Mouse (Mus musculus) neural tube, embryonic 15.5 days (tissue): ENCODE data around the gene Mrps27. TPM values are rescaled to one million over a fixed set of nuclear protein-coding genes. Genes with fewer than 3 reads are reported as not detected.

ENCODE experiments used
- ATAC-seq: fragments of 200-750 bp; cut with Nextera tagmentation; 2 replicates; pipeline ENCODE4 v1.8.0; 2017; ENCODE audit warnings: mild to moderate bottlenecking, moderate TSS enrichment, moderate library complexity; ENCODE audit not compliant: low FRiP score
- H3K27ac ChIP-seq: fragments of 300-500 bp; sonication (generic); replicated peaks from 2 replicates; pipeline ENCODE4 v1.5.1; 2015; ENCODE audit warnings: mild to moderate bottlenecking, inconsistent platforms
- H3K27me3 ChIP-seq: fragments of 300-500 bp; sonication (generic); replicated peaks from 2 replicates; pipeline ENCODE4 v1.6.1; 2015; ENCODE audit warnings: inconsistent platforms
- H3K36me3 ChIP-seq: fragments of 300-500 bp; sonication (generic); 2 replicates; pipeline ENCODE4 v1.6.1; 2015; ENCODE audit warnings: inconsistent platforms
- H3K4me1 ChIP-seq: fragments of 300-500 bp; sonication (generic); 2 replicates; pipeline ENCODE4 v1.6.1; 2015; ENCODE audit warnings: inconsistent platforms
- H3K4me2 ChIP-seq: fragments of 300-500 bp; sonication (generic); 2 replicates; pipeline ENCODE4 v1.6.1; 2015; ENCODE audit warnings: inconsistent platforms, mild to moderate bottlenecking, moderate library complexity
- H3K4me3 ChIP-seq: fragments of 300-500 bp; sonication (generic); replicated peaks from 2 replicates; pipeline ENCODE4 v1.5.1; 2015; ENCODE audit warnings: mild to moderate bottlenecking, inconsistent platforms
- H3K9ac ChIP-seq: fragments of 300-500 bp; sonication (generic); replicated peaks from 2 replicates; pipeline ENCODE4 v1.6.1; 2015; ENCODE audit warnings: mild to moderate bottlenecking, inconsistent platforms
- H3K9me3 ChIP-seq: fragments of 300-500 bp; sonication (generic); replicated peaks from 2 replicates; pipeline ENCODE4 v1.6.1; 2016; ENCODE audit warnings: inconsistent platforms
- WGBS: fragments of 180-500 bp; shearing (Covaris S2); methylation state at CpG from one replicate; pipeline ENCODE4 v1.1.7; 2015; ENCODE audit warnings: mixed read lengths; 5-methylcytosine and 5-hydroxymethylcytosine counted together
- polyA plus RNA-seq: library from polyadenylated mRNA; unstranded; fragments of >200 nt; fragmentation: Nextera tagmentation; extraction: Ambion mirVana; gene quantifications from 2 replicates; pipeline ENCODE4 v1.2.1, GENCODE M21; 2015

Mrps27 gene
- polyA plus RNA-seq, 1 experiment from 2014 or later: 40.9 TPM

DNA sequence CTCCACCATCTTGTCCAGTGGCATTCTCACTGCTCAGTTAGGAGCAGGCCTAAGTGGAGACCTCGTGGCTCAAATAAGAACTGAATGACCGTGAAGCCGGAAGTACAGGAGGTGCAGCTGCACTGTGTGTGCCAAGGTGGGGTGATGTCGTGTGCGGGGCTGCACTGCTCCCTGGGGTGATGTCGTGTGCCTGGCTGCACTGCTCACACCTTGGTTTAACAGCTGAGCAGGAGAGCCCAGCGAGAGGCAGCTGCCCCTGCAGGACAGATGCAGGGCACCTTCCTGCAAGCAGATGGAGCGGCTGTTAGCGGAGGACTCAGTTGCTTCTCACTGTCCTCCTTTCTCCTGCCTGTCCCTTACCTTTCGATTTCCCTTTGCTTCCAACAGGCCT is 69.8 kb downstream of the Mrps27 start:
- H3K4me2 ChIP-seq: no peak overlapping the region
- no peak overlapping the region for H3K9ac ChIP-seq
- no peaks in the 10 kb centered on the region for H3K9me3 ChIP-seq
- 30% methylated on average over 10 of the region's 10 CpGs for WGBS
- no peaks in the 10 kb centered on the region for H3K27me3 ChIP-seq
- H3K4me3 ChIP-seq: no peak overlapping the region
- no peak overlapping the region; the same call in 1 of the 2 replicates for H3K27ac ChIP-seq
- H3K36me3 ChIP-seq: peaks cover 14% of the 10 kb centered on the region; the same call in 1 of the 2 replicates
- peaks cover 16% of the 10 kb centered on the region for H3K4me1 ChIP-seq
- no peak for ATAC-seq

DNA sequence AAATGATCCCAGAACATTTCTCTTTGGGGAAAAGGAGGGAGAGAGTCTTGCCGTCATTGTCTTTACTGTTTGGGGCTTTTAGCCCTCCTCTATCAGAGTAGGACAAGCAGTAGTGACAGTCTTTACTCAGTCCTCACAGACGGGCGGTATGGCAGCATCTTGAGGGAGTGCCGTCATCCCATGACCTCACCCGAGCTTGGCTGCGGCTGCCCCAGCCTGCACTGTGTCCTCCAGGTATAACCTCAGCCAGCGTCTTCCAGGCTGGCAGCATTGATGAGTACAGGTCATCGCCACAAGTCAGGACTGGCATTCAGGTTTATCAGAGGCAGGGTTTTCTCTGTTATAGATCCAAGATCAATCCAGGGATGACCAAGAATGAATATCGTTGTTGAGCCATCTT is 72.0 kb downstream of the Mrps27 start:
- 89% methylated on average over 9 of the region's 9 CpGs for WGBS
- peaks cover 19% of the 10 kb centered on the region for H3K36me3 ChIP-seq
- peaks cover 16% of the 10 kb centered on the region for H3K4me1 ChIP-seq
- H3K27me3 ChIP-seq: no peaks in the 10 kb centered on the region
- H3K9ac ChIP-seq: no peak overlapping the region
- no peak overlapping the region for H3K4me3 ChIP-seq
- ATAC-seq: no peak
- no peak overlapping the region for H3K4me2 ChIP-seq
- H3K27ac ChIP-seq: no peak overlapping the region
- no peaks in the 10 kb centered on the region for H3K9me3 ChIP-seq

DNA sequence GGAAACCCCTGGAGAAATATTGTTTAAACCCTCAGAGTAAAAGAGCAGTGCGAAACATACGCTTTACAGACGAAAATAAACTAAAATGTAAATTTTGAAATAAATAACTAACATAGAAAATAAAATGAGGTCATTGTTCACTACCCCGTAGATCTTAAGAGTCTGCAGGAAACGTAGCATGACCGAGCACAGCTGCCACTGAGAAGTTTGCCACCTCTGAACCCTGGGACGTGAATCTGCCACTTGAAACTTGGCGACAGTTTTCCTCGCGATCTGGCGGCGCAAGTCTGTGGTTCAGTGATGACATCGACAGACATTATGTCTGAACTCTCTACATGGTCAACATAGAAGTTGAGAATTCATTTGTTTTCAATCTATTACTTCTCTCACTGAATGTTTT is 79.0 kb downstream of the Mrps27 start:
- no peak for ATAC-seq

DNA sequence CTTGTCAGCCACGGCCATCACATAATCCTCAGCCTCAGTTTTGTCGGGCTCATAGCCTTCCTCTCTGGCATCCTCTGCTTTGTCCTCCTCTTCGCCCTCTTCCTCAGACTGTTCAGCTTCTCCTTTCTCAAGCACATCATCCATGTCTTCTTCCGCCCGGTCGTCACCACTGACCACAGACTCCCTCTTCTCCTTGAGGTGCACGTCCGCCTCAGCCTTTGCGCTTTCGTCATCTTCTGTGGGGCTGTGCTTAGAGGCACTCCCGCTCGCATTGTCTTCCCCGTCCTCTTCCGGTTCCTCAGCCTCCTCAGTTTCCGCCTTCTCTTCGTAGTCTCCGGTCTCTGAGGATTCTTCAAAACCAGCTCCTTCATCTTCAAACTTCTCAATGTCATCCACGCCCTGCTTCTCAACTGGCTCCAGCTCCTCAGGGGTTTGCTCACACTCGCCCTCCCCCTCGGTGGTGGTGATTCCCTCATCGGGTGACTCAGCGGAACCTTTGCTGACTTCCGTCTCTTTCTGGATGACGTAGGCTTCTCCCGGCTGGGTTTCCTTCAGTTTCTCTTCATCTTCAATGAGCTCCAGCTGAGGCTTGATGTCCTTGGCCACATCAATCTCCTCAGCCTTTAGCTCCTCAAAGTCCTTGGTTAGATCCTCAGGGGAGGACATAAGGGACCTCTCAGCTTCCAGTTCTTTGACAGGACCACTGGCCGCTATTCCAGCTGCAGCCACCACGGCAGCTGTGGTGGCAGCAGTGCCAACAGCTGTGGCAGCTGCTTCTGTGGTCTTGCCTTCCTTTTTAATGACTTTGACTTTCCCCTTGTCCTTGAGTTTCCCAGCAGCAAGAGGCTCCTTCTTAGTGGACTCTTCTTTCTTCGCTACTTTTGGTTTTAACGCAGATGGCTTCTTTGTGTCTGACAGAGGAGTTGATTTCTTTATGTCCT is 88.8 kb downstream of the Mrps27 start:
- WGBS: 96% methylated on average over 29 of the region's 29 CpGs

More for the DNA sequence above, 79.0 kb downstream of the Mrps27 start:
- Histone ChIP-seq H3K9me3 (no peaks in the 10 kb centered on the region), H3K4me1 (no peaks in the 10 kb centered on the region), H3K27me3 (no peaks in the 10 kb centered on the region), H3K36me3 (peaks cover 59% of the 10 kb centered on the region), H3K27ac (no peak overlapping the region), H3K9ac (no peak overlapping the region), H3K4me3 (no peak overlapping the region), H3K4me2 (no peak overlapping the region)
- 59% methylated on average over 13 of the region's 13 CpGs for WGBS

DNA sequence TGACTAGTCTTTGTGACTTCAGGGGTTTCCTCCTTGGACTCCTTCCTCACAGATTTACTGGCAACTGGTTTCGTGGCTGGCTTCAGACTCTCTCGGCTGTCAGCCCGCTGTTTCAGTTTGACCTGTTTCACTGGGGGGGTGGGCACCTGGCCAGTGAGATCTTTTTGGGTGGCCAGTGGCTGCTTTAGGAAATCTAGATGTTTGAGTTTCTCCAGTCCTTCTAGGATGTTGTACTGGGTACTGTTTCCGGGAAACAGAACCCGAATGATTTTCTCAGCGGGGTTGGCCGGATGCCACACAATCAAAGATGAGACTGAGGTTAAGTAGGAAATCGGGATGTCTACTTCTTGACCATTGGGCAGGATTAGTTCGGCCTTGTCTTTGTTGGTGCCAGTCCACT is 89.9 kb downstream of the Mrps27 start:
- WGBS: 92% methylated on average over 9 of the region's 9 CpGs
- Histone ChIP-seq H3K4me2 (no peak overlapping the region), H3K9ac (no peak overlapping the region), H3K27me3 (no peaks in the 10 kb centered on the region), H3K4me3 (no peak overlapping the region), H3K36me3 (peaks cover 90% of the 10 kb centered on the region), H3K4me1 (no peaks in the 10 kb centered on the region), H3K9me3 (no peaks in the 10 kb centered on the region), H3K27ac (no peak overlapping the region)
- ATAC-seq: no peak

More for the DNA sequence above, 88.8 kb downstream of the Mrps27 start:
- Histone ChIP-seq H3K27ac (no peak overlapping the region), H3K4me3 (no peak overlapping the region), H3K9me3 (no peaks in the 10 kb centered on the region), H3K36me3 (peaks cover 91% of the 10 kb centered on the region), H3K4me1 (no peaks in the 10 kb centered on the region), H3K4me2 (no peak overlapping the region), H3K27me3 (no peaks in the 10 kb centered on the region), H3K9ac (no peak overlapping the region)
- no peak for ATAC-seq

DNA sequence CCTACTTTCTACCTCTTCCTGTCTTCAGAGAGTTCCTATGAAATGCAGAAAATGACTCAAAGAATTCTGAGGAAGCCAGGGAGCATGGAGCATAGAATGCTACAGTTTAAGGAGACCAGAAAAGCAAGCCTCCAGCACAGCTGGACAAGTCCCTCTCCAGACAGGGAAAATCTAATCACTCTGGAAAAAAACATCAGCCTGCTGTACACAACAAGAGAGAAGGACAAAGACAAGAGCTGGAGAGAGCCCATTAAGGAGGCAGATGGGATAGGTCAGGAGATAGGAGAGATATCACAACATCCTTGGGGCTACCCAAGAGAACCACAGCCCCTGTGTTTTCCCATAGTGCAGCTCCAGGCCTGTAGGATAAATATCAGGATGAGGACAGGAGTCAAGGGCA is 92.5 kb downstream of the Mrps27 start:
- Histone ChIP-seq H3K4me3 (no peak overlapping the region), H3K9ac (no peak overlapping the region), H3K4me1 (peaks cover 8% of the 10 kb centered on the region), H3K27me3 (no peaks in the 10 kb centered on the region), H3K4me2 (no peak overlapping the region), H3K27ac (no peak overlapping the region), H3K36me3 (peaks cover 90% of the 10 kb centered on the region), H3K9me3 (no peaks in the 10 kb centered on the region)
- no peak for ATAC-seq

DNA sequence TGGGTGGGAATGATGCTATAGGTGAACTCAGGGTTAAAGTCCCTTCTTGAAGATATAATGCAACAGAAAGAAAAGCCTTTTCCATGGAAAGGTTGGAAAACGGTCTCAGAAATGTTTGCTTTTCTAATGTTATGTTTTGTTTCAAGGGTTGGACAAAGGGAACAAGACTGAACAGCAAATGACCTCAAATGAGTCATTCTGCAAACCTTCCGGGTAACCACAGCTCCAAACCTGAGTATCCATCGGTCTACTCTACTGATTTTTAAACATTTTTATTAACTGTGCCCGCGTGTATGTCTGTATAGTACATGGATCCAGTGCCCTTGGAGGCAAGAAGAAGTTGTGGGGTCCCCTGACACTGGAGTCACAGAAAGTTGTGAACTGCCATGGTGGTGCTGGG is 94.8 kb downstream of the Mrps27 start:
- Histone ChIP-seq H3K9me3 (no peaks in the 10 kb centered on the region), H3K4me3 (no peak overlapping the region), H3K36me3 (peaks cover 75% of the 10 kb centered on the region), H3K4me1 (peaks cover 30% of the 10 kb centered on the region), H3K27ac (no peak overlapping the region), H3K9ac (no peak overlapping the region), H3K27me3 (no peaks in the 10 kb centered on the region), H3K4me2 (no peak overlapping the region)
- ATAC-seq: no peak
- 94% methylated on average over 5 of the region's 5 CpGs for WGBS

DNA sequence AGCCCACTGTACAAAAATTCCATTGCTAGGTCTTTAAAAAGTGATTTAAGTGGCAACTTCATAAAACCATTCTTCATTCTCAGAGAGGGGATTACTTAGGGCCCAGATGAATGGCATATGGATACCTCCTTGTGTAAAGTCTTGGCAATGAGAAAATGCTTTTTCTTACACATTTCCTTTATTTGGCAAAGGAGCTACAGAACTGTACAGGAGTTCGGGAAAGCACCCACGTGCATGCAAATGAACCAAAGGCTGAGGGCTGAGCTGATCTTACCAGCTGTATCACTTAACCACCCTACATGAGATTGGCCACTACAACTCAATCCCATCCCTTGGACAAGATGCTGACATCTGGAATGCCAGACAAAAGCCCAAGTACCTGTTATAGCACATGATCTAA is 95.6 kb downstream of the Mrps27 start:
- H3K4me1 ChIP-seq: peaks cover 39% of the 10 kb centered on the region
- H3K4me3 ChIP-seq: no peak overlapping the region
- H3K9ac ChIP-seq: no peak overlapping the region
- no peak overlapping the region for H3K4me2 ChIP-seq
- no peak overlapping the region for H3K27ac ChIP-seq
- ATAC-seq: no peak
- H3K9me3 ChIP-seq: no peaks in the 10 kb centered on the region
- no peaks in the 10 kb centered on the region for H3K27me3 ChIP-seq
- 88% methylated on average over 2 of the region's 2 CpGs for WGBS
- H3K36me3 ChIP-seq: peaks cover 66% of the 10 kb centered on the region

DNA sequence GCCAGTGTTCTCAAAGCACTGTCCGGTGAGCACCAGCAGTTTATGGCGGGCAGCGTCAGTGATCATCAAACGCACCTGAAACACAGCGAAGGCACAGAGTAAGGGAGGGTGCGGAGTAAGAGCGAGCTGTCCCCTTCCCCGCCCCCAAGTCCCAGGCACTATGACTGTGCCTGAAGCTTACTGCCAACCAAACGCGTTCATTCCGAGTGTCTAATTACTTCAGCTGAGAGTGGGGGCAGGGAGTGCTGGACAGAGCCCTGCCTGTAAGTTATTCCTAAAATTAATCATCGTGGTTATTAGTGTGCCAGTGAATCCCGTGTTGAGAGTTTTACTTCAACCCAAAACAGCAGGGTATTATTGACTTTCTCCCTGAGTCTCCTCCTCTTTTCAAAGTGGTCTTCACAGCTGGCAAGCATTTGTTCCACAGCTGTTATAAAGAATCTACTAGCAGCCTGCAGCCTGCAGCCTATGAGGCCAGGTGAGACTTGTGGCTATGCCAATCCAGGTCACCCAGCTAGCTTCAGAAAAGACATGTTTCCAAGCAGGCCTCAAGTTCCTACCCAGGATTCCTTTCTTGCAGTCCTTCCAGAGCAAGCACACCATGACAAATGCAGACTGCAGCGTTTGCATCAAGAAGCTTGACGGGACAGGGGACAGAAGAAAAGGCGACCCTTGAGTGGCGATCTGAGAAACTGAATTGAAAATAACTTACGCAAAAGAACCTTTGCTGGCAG is 97.3 kb downstream of the Mrps27 start:
- H3K9me3 ChIP-seq: no peaks in the 10 kb centered on the region
- H3K27me3 ChIP-seq: no peaks in the 10 kb centered on the region
- H3K36me3 ChIP-seq: peaks cover 56% of the 10 kb centered on the region
- H3K9ac ChIP-seq: no peak overlapping the region
- H3K4me1 ChIP-seq: peaks cover 51% of the 10 kb centered on the region
- ATAC-seq: no peak
- H3K4me2 ChIP-seq: no peak overlapping the region
- H3K27ac ChIP-seq: no peak overlapping the region; the same call in 1 of the 2 replicates
- no peak overlapping the region for H3K4me3 ChIP-seq
- 41% methylated on average over 18 of the region's 18 CpGs for WGBS

DNA sequence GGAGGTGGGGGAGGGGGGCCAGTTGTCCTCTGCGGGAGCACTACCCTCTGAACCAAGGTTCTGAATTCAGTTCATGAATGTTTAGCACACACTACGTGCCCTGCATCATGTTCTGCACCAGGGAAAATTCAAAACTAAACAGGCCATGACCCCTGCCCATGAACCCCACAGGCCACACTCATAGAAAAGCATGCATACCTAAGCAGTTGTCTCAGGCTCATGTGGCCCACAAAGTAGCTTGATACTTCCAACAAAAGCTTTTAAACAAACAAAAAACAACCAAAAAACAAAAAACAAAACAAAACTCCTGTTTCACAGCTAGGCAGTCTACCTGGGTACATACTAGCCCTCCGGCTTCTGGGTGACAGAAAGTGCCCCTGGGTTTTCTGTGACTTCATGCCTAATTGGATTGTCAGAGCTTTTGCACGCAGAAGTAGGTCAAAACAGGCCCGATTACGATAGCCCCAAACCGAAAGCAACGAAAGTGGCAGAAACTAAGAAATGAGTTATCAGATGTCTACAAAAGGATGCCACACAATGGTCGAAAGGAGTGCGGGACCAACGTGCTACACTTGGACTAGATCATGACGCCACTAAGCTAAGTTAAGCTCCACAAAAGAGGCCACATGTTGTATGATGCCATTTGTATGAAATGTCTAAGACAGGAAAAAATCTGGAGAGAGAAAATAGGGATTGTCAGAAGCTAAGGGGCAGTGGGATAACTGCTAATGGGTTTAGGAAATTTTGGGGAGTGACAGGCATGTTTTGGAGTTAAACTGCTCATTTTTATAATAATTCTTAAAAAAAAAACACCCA is 98.1 kb downstream of the Mrps27 start:
- Histone ChIP-seq H3K4me2 (no peak overlapping the region), H3K4me1 (peaks cover 59% of the 10 kb centered on the region), H3K27me3 (no peaks in the 10 kb centered on the region), H3K9me3 (no peaks in the 10 kb centered on the region), H3K4me3 (no peak overlapping the region), H3K27ac (peak overlapping the region; percentile 42; the same call in 1 of the 2 replicates), H3K9ac (no peak overlapping the region), H3K36me3 (peaks cover 49% of the 10 kb centered on the region)
- ATAC-seq: no peak
- whole genome bisulfite sequencing: 24% methylated on average over 12 of the region's 12 CpGs

DNA sequence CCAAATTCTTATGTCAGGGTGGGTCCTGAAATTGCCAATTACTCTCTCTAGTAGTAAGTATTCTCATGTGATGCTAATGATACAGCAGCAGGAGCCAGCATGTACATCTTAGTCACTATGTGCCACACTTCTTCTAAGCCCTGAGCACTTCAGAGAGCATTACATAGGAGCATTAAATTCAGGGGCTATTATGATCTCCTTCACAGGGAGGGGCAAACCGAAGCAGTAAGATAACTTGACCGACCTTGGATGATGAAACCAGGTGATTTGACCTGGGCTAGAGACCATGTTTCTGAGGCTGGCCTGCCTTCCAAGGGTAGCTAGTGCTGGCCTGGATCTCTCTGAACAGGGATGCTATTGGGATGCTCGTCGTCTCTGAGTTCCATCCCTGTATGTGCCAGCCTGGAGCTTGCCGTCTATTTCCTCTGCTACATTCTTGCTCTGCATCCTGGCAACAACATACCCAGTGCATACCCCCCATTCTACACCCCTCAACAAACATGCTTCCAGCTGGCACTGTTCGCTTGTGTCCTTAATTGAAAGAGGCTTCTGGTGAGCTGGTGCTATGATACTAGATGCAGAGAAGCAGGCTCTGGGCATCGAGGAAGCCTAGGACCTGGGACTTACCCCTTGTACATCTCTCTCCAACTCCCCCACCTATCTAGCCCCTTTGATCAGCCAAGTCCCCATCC is 99.0 kb downstream of the Mrps27 start:
- peak; percentile 62 for ATAC-seq
- Histone ChIP-seq H3K4me2 (peak overlapping the region; percentile 33), H3K4me1 (peaks cover 67% of the 10 kb centered on the region), H3K4me3 (no peak overlapping the region), H3K9me3 (no peaks in the 10 kb centered on the region), H3K36me3 (peaks cover 41% of the 10 kb centered on the region), H3K27ac (peak overlapping the region; percentile 75), H3K9ac (no peak overlapping the region), H3K27me3 (no peaks in the 10 kb centered on the region)
- WGBS: 18% methylated on average over 7 of the region's 7 CpGs
